Mouse (Mus musculus) embryonic stem cell, embryonic (primary cell): ENCODE data around the gene Numb.

Experiments
- CTCF ChIA-PET, 4 experiments: fragments of 300-600 bp in 2 of 4; fragments of 350-600 bp in 2 of 4; sonication (Branson Sonifier 250); formaldehyde crosslinking; loops; one replicate each; lab custom pipeline; 2022; ENCODE audit warnings: inconsistent platforms in 2 of 4; lab: Charles Lee
- POLR2A ChIA-PET, 4 experiments: fragments of 300-600 bp in 2 of 4; fragments of 350-600 bp in 2 of 4; sonication (Branson Sonifier 250); formaldehyde crosslinking; loops; one replicate each; lab custom pipeline; 2022; ENCODE audit warnings: antibody characterized with exemption in 4 of 4, inconsistent platforms in 1 of 4; lab: Charles Lee

Gene Numb

DNA sequence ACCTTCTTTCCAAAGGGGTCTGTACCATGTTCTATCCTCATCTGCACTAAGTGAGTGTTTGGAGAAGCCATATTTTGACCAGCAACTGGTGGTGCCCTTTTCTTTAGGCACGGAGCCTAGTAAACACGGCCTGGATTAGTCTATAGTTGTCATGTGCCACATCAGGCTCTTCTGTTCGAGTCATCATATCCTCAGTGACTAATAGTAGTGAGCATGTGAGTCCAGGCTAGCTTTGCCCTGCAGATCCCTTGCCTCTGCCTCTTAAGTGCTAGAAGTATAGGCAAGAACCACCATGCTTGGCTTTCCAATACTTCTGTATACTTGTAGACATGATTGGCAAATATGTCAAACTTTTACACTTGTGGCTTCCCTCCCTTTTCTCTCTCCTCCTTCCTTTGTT is 87.8 kb downstream of the Numb start:
- POLR2A ChIA-PET: no interaction called here
- CTCF ChIA-PET: no interaction called here

GRCm38 (mm10) chr12:83830424-83830823 is 91.3 kb downstream of the Numb start:
- POLR2A ChIA-PET: no interaction called here

GRCm38 (mm10) chr12:83816616-83817015 is 105.1 kb downstream of the Numb start:
- CTCF ChIA-PET: no interaction called here
- POLR2A ChIA-PET: no interaction called here

More at GRCm38 (mm10) chr12:83830424-83830823, 91.3 kb downstream of the Numb start:
- CTCF ChIA-PET: interaction anchor here in 1 of 4 experiments (0.7 kb wide), 1 partner anchor 302 kb away, joined by 3 read pairs; no protein-coding TSS in a partner anchor

DNA sequence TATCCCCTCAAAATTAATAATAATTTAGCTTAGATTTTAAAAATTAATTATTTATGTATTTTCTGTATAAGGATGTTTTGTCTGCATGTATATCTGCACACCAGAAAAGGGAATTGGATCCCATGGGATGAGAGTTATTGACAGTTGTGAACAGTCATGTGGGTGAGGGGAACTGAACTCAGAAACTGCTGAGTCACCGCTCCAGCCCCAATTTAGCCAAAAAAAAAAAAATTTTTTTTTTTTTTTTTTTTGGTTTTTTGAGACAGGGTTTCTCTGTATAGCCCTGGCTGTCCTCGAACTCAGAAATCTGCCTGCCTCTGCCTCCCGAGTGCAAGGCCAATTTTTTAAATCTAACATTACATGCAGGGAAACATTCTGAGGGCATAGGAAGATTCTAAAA is 109.8 kb downstream of the Numb start:
- ChIA-PET POLR2A (interaction anchor here in 3 of 4 experiments (0.6 to 1.9 kb wide), 16 partner anchors 9 to 355 kb away, joined by 3 to 14 read pairs (median 4); no protein-coding TSS in a partner anchor), CTCF (no interaction called here)

GRCm38 (mm10) chr12:83803641-83804040 is 118.1 kb downstream of the Numb start:
- ChIA-PET POLR2A (no interaction called here), CTCF (no interaction called here)

DNA sequence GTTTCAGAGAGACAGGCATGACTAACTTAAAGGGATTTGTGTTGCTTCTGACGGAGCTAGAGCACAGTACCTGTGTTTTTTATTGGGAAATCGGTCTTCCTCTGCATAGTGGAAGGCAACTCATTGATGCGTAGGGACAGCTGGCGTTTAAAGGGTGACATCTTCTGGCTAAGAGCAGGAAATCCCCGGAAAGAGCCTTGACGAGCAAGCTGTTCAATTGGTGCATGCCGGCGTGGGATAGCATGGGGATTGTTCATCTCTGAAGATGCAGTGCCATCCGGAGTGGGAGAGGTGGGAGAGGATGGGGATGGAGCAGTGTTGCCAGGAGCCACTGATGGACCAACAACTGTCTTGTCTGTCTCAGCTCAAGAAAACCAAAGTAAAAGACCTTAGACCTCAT is 120.8 kb downstream of the Numb start:
- POLR2A ChIA-PET: interaction anchor here in 3 of 4 experiments (0.6 to 1.3 kb wide), 4 partner anchors 10 to 169 kb away, joined by 3 read pairs; no protein-coding TSS in a partner anchor
- CTCF ChIA-PET: interaction anchor here in 2 of 4 experiments (0.6 to 1.2 kb wide), 3 partner anchors 67 to 384 kb away, joined by 3 to 7 read pairs (median 3); no protein-coding TSS in a partner anchor

DNA sequence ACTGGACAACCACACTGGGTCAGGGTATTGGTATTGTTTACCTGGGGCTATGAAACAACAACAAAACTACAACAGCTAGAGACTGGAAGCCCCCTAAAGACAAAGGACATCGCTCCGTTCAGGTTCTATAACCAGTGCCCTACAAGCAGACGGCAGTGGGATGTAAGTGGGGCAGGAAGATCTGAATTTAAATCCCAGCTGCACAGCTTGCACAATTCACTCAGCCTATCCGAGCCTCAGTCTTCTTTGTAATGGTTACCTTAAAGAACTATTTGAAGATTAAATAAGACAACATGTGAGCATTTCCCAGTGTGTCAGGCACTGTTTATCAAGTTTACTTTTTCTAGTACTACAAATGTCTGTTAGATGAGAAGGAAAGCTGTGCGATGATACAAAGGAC is 123.4 kb downstream of the Numb start:
- ChIA-PET CTCF (interaction anchor here in 1 of 4 experiments (0.6 kb wide), 1 partner anchor 34 kb away, joined by 3 read pairs; no protein-coding TSS in a partner anchor), POLR2A (interaction anchor here in 1 of 4 experiments (1.1 to 2.1 kb wide), 3 partner anchors 12 to 84 kb away, joined by 3 to 7 read pairs (median 4); no protein-coding TSS in a partner anchor)

DNA sequence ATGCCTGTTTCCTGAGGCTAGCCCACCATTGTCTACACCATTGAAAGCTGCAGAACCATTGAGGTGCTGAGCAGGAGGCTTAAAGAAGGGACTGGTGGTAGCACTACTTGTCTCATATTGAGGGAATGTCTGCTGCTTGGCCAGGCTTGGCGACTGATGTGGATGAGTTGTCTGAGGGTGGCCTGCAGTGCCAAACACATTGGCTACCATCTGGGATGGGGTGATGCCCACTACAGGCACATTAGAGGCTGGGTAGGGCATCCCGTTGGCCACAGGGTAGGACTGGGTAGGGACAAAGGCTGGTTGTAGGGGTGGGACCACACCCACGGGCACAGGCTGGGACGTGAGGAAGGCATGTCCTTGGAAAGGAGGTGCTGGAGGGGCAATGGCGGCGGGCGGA is 126.1 kb downstream of the Numb start:
- POLR2A ChIA-PET: no interaction called here
- CTCF ChIA-PET: interaction anchor here in 1 of 4 experiments (0.5 kb wide), 1 partner anchor 698 kb away, joined by 3 read pairs; no protein-coding TSS in a partner anchor

GRCm38 (mm10) chr12:83795051-83795450 is 126.7 kb downstream of the Numb start:
- ChIA-PET CTCF (no interaction called here), POLR2A (no interaction called here)

DNA sequence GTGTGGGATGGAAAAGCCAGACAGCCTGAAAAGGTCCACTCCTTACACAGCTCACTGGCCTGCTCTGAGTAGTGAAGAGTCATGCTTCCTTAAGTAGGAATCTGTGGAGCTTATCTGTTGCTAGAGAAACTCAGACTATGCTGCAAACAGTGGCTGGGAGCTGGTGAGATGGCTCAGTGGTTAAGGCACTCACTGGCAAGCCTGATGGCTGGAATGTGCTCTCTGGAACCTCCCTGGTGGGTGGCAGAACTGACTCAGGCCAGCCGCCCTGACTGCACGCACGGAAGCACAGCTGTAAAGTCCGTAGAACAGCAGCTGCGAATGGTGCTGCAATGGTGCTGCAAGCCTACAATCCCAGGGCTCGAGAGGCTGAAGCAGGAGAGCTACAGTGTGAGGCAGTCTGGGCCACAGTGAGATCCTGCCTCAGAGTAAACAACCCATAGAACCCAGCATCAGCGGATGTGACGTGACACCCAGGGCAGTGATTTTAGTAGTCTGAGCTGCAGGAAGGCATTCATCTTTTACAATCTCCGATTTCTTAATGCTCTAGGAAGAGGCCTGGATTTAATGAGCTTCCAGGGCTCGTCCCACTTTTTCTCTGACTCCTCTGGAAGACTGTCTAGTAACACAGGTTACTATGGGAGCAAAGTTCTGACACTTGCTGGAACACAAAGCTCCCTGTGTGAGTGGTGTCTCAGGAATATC is 128.9 kb downstream of the Numb start:
- CTCF ChIA-PET: interaction anchor here in 1 of 4 experiments (0.5 to 1.1 kb wide), 3 partner anchors 79 to 274 kb away, joined by 3 to 4 read pairs (median 3); no protein-coding TSS in a partner anchor
- POLR2A ChIA-PET: interaction anchor here in 2 of 4 experiments (0.5 to 1.6 kb wide), 9 partner anchors 9 to 599 kb away, joined by 3 to 4 read pairs (median 3); no protein-coding TSS in a partner anchor

DNA sequence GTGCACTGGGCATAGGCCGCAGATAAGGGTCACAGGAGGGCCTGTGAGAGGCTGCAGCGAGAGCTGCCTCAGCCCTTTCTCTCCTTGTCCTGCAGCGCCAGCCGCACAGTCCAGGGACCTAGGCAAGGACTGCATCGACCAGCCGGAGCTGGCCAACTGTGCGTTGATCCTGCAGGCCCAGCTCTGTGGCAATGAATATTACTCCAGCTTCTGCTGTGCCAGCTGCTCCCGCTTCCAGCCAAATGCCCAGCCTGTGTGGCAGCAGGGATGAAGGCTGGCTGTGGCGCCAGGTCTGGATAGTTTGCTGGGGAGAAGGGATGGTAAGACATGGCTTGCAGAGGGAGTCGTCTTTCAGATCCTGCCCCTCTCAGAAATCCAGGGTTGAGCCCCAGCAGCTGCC is 130.0 kb downstream of the Numb start:
- ChIA-PET POLR2A (interaction anchor here in 2 of 4 experiments (0.5 to 1.5 kb wide), 3 partner anchors 8 to 255 kb away, joined by 3 to 13 read pairs (median 4); no protein-coding TSS in a partner anchor), CTCF (no interaction called here)

DNA sequence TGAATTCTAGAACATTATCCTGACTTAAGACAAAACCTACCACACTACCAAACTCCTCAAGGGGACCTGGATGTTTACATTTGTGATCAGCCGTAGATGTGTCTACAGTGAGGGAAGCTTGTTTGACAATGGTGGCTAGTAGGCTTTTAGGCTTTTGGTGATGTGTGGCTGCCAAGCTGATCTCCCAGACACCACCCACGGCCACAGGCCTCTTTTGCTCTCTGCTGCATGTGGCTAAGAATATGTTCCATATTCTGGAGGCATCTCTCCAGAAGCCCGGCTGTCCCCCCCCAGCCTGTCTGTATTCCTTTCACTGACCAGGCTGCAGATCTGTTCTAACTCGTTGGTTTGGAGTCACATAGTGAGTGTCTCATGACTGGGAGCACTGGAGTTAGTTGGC is 131.0 kb downstream of the Numb start:
- CTCF ChIA-PET: no interaction called here
- POLR2A ChIA-PET: no interaction called here

GRCm38 (mm10) chr12:83789781-83790140 is 132.0 kb downstream of the Numb start:
- ChIA-PET POLR2A (interaction anchor here in 1 of 4 experiments (0.6 kb wide), 1 partner anchor 10 kb away, joined by 3 read pairs; no protein-coding TSS in a partner anchor), CTCF (interaction anchor here in 1 of 4 experiments (0.6 kb wide), 1 partner anchor 27 kb away, joined by 3 read pairs; no protein-coding TSS in a partner anchor)

DNA sequence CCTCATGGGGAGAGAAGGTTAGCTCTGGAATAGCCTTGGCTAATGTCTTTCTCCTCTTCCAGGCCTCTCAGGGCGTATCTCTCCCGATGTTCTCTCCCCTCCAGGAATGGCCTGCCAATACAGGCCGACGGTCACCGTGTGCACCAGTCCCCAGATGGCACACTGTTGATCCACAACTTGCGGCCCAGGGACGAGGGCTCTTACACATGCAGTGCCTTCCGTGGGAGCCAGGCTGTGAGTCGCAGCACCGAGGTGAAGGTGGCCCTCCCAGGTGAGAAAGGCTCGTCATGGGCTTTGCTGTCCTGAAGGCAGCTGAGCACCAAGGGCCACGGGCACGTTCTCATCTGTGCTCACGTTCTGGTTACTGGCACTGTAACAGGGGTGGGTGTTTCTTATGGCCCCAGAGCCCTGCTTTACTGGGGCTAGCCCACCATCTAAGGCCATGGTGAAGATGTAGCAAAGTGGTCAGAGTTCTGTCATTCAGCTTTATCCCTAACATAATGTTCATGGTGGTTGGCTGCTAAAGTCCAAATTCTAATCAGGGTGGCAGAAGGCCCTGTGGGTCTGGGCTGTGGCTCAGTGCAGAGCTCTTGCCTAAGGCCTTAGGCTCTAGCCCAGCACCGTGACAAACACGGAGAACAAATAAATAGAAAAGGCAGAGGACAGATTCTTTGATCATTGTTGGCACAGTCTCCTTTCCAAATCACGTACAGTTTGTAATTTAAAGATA is 132.5 kb downstream of the Numb start:
- ChIA-PET CTCF (interaction anchor here in 1 of 4 experiments (0.6 kb wide), 1 partner anchor 27 kb away, joined by 3 read pairs; no protein-coding TSS in a partner anchor), POLR2A (no interaction called here)

DNA sequence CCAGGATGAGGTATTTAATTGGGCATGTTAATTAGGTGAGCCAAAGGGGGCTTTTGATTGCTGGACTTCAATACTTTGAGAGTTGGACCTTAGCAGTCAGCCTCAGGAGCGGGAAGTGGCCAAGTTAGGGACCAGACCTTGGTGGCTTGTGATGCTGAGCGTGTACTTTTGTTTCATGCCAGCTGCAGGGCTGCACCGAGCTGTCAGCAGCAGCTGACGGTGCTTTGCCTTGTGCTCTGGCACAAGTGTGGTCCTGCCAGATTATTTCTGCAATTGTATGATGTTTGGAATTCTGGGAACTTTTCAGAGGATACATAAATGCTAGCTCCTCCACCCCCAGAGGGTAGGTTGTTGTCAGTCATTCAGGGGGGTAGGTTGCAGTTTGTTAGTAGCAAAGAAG is 136.4 kb downstream of the Numb start:
- POLR2A ChIA-PET: no interaction called here
- CTCF ChIA-PET: no interaction called here

GRCm38 (mm10) chr12:83782669-83783068 is 139.1 kb downstream of the Numb start:
- CTCF ChIA-PET: no interaction called here
- POLR2A ChIA-PET: no interaction called here

- POLR2A ChIA-PET: interaction anchor here in 1 of 4 experiments (0.5 kb wide), 1 partner anchor 553 kb away, joined by 3 read pairs; no protein-coding TSS in a partner anchor
- CTCF ChIA-PET: interaction anchor here in 2 of 4 experiments (0.5 kb wide), 2 partner anchors 9 to 54 kb away, joined by 3 read pairs; no protein-coding TSS in a partner anchor
Observed at GRCm38 (mm10) chr12:83781640-83782278, 140.0 kb downstream of the Numb start.

DNA sequence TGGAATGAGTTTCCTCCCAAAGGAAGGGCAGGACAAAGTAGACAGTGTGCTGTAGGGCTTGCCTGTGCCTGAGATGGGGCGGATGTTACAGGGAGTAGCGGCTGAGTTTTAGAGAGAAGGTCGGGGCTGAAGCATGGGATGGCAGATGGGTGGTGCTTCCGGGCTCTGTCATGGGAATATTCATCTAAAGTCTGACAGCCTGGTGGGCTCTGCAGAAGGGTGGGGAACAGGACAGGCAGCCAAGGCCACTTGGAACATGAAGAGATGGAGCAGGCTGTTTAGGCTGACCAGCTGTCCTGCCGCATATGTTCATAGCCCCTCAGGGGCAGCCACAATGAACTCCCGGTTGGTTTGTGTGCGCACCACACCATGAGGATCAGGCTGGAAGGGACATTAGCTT is 140.5 kb downstream of the Numb start:
- CTCF ChIA-PET: no interaction called here

GRCm38 (mm10) chr12:83780181-83780580 is 141.6 kb downstream of the Numb start:
- ChIA-PET CTCF (no interaction called here), POLR2A (interaction anchor here in 1 of 4 experiments (0.7 kb wide), 1 partner anchor 603 kb away, joined by 8 read pairs; no protein-coding TSS in a partner anchor)

More for the DNA sequence above, 140.5 kb downstream of the Numb start:
- POLR2A ChIA-PET: interaction anchor here in 1 of 4 experiments (0.5 kb wide), 1 partner anchor 552 kb away, joined by 3 read pairs; no protein-coding TSS in a partner anchor
